Mouse (Mus musculus) gastrocnemius, postnatal 4 days (tissue): ENCODE results near the gene Col23a1. TPM values are rescaled to one million over a fixed set of nuclear protein-coding genes. Genes with fewer than 3 reads are reported as not detected.
A peak's percentile ranks its signal among the peaks of the same experiment; 100 is the strongest.

ENCODE experiments used
- DNase-seq, 2 experiments: peaks; one replicate each; pipeline ENCODE4 v3.0.0; 2021 to 2022; ENCODE audit warnings: low spot score in 2 of 2, mixed read lengths in 2 of 2
- total RNA-seq, 2 experiments: library from RNA; stranded (reverse); gene quantifications; 2 replicates each; pipeline ENCODE4 v1.2.3; 2021

Col23a1 gene
- total RNA-seq, 2 experiments from 2014 or later: 25.0 to 34.6 TPM

GRCm38 (mm10) chr11:51473686-51474085, 184.0 kb downstream of the Col23a1 start:
- no peak for DNase-seq

DNA sequence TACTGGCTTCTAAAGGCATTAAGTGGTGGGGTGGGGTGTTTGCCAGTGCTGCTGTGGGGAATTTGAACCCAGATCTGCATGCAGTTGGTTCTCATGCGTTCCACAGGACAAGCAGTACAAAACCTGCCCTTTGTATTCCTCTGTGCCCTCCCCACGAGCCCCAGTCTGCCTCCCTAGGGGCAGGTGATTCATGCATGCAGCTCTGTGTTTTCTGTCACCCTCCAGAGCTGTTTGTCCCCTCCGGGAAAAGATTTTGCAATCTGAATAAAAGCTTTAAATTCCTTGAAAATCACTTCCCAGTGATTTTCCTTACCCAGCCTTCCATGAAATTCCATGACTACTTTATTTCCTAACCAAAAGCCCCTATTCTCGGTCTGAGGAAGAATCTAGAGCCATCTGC, 186.8 kb downstream of the Col23a1 start:
- DNase-seq: no peak

GRCm38 (mm10) chr11:51477571-51477970, 187.9 kb downstream of the Col23a1 start:
- no peak for DNase-seq

DNA sequence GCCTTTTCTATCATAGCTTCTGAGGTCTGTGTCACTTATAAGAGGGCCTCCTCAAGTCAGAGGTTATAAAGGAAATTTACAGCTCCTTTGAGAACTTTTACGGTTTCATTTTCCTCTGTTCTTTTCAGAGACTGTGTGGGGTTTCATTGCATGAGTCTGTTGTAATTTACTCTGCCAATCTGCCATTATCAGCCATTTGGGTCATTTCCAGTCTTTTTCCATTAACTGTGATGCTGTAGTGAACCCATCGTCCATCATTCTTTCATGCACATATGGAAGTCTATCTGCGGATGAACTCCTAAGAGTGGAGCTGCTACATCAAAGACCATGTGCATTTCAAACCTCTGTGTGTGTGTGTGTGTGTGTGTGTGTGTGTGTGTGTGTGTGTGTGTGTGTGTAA, 192.5 kb downstream of the Col23a1 start:
- no peak for DNase-seq

DNA sequence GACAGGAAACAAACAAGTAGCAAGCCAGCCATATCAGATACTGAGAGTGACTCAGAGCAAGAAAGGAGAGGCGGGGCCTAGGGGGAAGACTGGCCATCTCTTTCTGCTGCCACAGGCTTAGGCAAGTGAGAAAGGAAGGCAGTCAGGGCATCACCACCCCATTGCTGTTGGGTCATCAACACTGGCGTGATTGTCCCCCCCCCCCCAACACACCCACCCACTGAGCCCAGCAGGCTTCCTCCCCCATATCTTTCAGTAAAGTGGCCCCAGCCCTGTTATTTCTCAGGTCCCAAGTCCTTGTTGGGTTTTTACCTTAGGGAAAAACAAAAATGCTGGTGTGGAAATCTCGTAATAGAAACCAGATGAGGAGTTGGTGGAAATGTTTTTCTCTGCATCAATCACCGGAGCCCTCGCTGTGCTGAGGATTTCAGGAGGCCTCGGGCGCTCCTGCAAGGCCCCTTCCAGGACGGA, 195.4 kb downstream of the Col23a1 start:
- DNase-seq: no peak

DNA sequence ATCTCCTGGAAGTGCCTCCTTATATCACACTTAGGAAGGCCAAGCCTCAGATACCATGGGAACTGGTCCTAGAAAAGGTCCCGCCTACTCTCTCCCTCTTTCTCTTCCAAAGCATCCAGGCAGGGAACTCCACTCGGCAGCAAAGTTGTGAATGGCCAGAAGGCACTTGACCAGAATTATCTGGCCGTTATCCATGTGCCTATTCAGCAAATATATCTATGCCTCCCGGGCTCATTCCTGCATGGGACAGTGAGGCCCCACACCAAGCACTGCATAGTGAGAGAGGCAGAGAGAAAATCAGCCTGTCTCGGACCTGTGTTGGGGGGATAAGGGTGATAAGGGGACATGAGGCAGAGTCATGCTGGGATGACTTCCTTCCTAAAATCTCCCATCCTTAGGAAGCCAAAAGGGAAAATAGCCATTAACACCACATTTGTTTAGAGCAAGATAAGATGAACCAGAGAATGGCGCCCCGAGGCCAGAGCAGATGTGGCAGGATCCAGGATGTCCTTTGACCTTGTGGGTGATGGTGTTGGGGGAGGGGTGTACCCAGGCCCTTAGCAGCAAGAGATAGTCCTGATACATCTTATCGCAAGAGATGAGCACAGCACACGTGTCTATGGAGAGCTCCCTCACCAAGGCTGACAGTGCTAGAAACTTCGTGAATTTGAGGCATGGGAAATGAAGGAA, 196.2 kb downstream of the Col23a1 start:
- DNase-seq: no peak

DNA sequence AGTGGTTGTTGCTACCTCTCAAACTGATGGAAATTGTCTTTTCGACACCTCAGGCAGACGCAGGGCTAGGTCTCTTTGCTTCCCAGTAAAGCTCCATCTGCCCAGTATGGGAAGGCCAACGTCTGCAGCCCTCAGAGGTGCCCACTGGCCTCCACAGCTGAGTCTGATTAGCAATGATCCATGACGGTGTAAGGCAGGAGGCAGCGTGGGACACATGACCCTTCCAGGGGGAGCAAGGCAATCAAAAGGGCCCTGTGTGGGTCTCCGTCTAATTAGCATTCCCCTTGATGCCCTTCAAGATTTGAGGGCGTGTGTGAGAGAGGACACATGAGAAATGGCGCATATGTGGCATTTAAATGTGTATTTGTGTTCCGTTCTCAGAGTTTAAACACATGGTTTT, 199.1 kb downstream of the Col23a1 start:
- no peak for DNase-seq

DNA sequence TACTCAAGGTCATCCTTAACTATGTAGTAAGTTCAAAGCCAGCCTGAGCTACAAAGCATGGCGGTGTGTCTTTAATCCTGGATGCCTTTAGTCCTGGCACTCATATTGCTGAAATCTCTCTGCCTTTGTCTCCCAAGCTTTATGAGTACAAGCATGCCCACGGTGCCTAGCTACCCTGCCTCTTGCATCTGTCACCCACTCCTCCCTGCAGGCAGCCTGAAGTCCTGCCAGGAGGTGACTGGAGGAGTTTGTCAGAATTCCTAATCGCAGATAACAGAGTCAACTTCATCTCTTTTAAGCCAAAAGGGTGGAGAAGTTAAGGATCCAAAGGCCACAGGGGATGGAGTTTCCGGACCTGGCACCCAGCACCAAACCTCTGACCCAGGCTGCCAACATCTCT, 203.7 kb downstream of the Col23a1 start:
- DNase-seq: no peak

GRCm38 (mm10) chr11:51494178-51494577, 204.5 kb downstream of the Col23a1 start:
- peak in 1 of 2 experiments; percentile 24 for DNase-seq

GRCm38 (mm10) chr11:51499776-51500175, 210.1 kb downstream of the Col23a1 start:
- DNase-seq: no peak

DNA sequence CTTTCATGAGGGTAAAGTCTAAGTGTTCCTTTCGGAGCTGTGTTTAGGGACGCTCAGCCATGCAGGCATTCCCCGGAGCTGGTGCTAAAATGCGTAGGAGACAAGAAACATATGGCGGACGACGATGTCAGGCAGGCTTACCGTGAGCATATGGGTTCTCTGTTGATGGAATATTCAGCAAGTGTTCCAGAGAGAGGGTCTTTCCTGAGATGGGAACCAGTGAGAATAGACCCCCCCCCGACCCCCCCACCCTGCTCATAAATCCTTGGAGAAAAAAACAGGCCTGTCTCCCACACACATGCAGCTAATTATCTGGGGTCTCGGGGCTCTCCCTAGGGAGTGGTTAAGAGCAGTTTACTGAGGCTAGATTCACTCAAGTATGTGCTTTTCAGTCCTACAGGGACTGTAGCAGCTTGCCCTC, 212.7 kb downstream of the Col23a1 start:
- no peak for DNase-seq

DNA sequence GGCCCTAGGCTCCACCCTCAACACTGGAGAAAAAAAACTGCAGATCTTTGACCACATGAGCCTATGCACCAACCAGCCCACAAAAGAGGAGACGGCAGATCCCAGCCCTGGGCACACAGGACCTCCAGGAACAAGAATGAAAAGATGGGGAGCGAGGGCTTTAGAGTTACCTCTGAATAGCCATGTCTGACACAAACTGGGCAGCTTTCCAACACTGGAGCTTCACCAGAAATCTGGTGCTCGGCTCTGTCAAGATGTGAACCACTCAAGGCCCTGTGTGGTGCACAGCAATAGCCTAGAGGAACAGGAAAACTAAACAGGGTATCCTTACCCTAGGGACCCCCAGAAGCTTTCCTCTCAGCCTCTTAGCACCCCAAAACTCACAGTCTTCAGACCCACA, 215.2 kb downstream of the Col23a1 start:
- no peak for DNase-seq

GRCm38 (mm10) chr11:51508053-51508452, 218.3 kb downstream of the Col23a1 start:
- peak in 1 of 2 experiments; percentile 32 for DNase-seq

DNA sequence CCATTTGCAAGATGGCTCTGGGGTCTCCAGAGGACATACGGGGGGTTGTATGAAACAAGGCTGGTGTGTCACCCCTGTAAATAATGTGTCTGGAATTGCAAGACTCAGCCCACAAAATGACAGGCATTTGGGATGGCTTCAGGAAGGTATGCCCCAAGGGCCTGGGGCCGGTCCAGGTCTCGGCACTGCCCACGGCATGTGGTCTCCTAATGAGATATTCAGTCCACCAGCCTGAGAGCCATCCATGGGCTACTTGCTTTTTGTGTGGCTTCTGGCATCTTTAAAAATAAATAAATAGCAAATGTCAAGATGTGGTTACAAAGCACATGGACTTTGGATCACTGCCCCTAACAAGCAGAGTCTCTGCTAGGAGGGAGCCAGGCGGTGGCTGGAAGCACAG, 219.5 kb downstream of the Col23a1 start:
- no peak for DNase-seq

DNA sequence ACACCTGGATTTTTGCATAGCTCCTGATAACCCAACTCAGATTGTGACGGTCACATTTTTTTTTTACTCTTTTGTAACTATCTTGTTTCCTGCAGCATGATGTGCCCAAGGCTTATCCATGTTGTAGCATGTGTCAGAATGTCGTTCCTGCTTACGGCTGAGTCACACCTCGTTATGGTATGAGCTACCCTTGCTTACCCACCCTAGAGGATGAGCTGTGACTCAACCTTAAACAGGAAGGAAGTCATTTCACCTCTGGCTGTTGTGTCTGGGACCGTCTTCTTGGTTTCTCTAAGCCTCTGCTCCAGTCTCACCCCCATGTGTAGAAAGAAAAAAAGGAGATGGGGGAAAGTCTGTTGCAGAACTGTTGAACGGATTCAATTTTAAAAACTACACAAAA, 223.3 kb downstream of the Col23a1 start:
- no peak for DNase-seq

DNA sequence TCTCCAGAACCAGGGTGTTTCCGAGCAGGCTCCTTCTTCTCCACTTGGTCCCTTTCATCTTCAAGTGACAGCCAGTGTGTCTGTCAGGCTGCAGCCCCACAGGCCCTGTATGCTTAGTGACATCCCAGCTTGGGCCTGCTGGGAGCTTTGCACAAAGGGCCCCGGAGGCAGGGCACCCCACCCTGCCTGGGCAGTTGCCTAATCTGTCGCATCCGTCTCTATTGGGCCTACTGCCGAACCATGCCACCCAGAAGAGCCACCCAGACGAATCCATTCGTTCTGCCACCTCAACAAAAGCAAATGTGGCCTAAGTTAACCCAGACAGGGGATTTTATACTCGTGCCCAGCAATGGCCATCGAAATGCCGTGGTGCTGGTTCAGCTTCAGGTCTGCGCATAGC, 225.6 kb downstream of the Col23a1 start:
- DNase-seq: no peak

DNA sequence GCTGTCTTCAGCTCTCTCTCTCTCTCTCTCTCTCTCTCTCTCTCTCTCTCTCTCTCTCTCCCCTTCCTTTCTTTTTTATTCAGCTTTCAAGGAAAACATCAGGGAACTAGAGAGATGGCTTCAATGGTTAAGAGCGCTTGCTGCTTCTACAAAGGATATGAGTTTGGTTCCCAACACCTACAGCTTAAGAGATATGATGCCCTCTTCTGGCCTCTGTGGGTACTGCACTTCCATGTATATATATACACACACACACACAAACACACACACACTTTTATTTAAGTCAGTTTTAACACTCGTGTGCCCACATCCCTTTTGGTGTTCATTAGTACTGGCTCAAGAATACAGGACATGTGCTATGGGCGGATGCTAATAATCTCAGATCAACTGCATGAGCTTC, 228.4 kb downstream of the Col23a1 start:
- no peak for DNase-seq

GRCm38 (mm10) chr11:51518585-51518984, 228.9 kb downstream of the Col23a1 start:
- no peak for DNase-seq

- no peak for DNase-seq
Measured at GRCm38 (mm10) chr11:51521440-51521839, 231.7 kb downstream of the Col23a1 start.

GRCm38 (mm10) chr11:51523215-51523614, 233.5 kb downstream of the Col23a1 start:
- DNase-seq: no peak

DNA sequence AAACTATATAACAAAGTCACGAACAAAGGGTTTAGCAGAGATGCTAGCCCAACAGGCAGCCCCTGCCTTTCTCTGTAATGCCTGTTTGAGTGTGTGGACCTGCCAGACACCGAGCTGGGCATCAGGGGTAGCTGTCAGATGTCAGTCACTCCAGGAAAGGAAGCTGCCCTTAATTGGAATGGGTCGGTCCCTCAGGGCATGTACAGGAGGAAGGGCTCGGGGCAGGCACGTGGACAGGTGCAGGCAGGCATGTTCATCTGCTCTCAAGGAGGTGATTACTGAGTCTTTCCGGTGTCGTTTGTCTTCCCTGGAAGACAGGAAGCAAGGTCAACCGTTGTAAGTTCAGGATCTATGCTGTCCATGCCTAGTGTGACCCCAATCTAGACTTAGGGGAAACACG, 233.9 kb downstream of the Col23a1 start:
- DNase-seq: no peak

DNA sequence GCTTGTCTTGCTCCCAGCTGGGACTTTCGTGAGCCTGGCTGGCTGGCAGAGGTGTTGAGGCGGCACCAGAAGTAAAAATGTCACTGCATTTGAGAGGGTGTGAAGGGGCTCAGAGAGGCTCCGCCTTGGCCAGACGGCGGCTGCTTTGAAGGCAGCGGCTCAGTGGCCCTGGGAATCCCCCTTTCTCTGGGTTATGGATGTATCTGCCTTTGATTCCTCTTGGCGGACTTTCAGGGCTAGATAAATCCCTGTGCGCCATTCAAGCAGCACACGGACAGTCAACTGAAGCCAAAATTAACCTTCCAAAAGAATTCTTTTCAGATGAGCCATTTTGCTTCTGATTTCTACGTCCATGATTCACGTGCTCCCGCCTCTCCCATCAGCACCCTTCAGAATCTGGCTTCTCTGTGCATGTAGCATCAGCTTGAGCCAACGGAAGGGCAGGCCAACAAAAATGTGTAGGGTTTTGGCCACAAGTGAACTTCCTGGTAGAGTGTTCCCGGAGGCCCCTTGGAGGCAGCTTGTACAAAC, 237.0 kb downstream of the Col23a1 start:
- no peak for DNase-seq

DNA sequence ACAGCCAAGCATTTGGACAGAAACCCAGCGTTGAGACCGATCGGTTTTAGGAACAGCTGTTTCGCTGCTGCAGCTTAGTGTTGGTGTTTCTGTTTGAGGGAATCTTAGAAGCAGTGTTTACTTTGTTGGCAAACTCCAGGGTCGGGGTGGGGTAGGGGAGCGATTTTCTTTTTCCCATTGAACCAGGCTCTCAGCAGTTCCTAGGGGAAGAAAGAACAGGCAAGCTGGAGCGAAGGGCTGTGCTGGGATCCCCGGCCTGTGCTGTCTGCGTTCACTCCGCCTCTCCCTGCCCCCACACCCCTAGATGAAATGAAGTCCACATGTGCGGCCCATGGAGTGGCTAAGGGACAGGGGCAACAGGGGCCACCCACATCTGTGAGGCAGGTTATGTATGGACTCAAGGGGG, 243.4 kb downstream of the Col23a1 start:
- no peak for DNase-seq
